Mouse (Mus musculus): Measurements from ENCODE around the gene Fitm1.

GRCm38 (mm10) chr14:55555788-55556187 lies 19.6 kb upstream of the Fitm1 start:
- TF ChIP-seq POLR2A (IDR thresholded peaks at IDR 0.05; ENCODE audit: low read depth, low read length) (no peak), CTCF (IDR thresholded peaks at IDR 0.05; ENCODE audit: extremely low read depth, insufficient read length, insufficient replicate concordance, low read depth, low read length) (no peak)

Measured in small intestine, adult 2 months (tissue).